Mouse (Mus musculus): ENCODE data around the gene 4930556J24Rik. TPM values are rescaled to one million over a fixed set of nuclear protein-coding genes. Genes with fewer than 3 reads are reported as not detected.

4930556J24Rik gene
- polyA plus RNA-seq, 1 experiment from 2014 or later, result not detected

DNA sequence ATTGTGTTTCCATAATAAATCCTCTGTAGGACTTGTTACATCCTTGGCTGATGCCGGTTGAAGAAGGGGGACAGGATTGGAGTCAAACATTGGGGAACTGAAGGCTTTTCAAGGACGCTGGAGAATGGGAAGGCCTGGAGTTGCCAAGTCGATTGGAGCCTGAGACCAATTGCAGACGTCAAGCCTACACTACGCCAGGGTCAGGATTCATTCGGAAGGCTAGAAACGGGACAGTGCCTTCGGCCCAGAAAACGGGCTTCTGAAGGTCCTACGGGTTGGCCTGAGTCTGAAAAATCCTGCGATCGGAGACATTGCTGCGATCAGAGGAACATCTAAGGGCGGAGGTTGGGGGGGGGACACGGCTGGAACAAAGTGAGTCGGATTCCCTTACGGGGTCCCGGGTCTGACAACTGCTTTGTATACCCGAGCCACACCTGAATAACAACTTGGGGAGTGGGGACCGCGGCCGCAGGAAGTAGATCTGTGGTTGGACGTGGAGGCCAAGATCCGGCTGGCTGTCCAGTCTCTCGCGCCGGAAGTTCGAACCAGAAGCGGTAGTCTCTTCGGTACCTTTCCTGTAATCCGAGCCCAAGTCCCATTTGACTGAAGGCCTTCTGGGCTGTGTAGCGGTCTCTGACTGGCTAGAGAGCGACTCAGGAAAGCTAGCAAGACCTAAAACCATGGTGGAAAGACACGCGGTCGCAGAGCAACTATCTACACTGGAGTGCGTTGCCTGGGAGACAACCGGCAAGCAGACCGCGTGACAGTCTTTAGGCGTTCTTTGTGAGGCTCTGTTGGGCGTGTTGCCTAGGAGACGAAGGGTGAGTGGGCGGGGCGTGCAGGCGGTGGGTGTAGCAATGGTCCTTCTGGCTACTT is 81.9 kb downstream of the 4930556J24Rik start, which contains the start of the genes 4921536K21Rik and Dusp18:
Gene 4921536K21Rik, minus strand, starts transcription at position 693 of the 876 bp plus-strand sequence.
Gene Dusp18, plus strand, starts transcription at position 835 of the 876 bp plus-strand sequence.
- Histone ChIP-seq H3K27ac (ENCODE audit: low read depth, low read length) (peak within 1 kb of the TSS; percentile 50), H3K4me2 (ENCODE audit: low read depth) (peak within 1 kb of the TSS; percentile 45), H3K27me3 (ENCODE audit: control insufficient read depth, insufficient read depth, low read length) (no peaks in the 10 kb centered on the region), H3K4me3 (ENCODE audit: low read depth, low read length) (peak within 1 kb of the TSS; percentile 48), H3K36me3 (ENCODE audit: control insufficient read depth, insufficient read depth, low read length) (no peaks in the 10 kb centered on the region), H3K9ac (ENCODE audit: low read length) (peak within 1 kb of the TSS; percentile 52), H3K9me3 (ENCODE audit: control insufficient read depth, low read length) (no peaks in the 10 kb centered on the region), H3K4me1 (ENCODE audit: control insufficient read depth, insufficient read depth, low read length) (no peaks in the 10 kb centered on the region)
- WGBS, result 2% methylated on average over 46 of the region's 46 CpGs
- ATAC-seq (ENCODE audit: insufficient read depth, low FRiP score, low TSS enrichment), result peak; percentile 96
- peak; percentile 95 for DNase-seq (ENCODE audit: low spot score)

DNA sequence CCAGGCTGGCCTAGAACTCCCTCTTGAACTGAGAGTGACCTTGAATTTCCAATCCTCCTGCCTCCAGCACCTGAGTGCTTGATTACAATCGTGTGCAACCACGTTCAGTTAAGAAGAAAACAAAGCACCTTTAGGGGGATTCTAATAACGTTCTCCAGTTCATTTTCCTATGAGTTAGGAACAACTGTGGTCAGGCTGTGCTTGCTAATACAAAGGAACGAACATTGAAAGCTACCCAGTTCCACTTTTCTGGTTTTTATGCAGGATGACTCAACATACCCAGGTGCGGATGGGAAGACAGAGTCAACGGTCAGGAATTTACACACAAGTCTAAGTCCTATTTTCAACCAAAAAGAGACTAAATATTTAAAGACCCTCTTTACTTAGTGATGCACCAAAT is 82.6 kb downstream of the 4930556J24Rik start:
- ATAC-seq (ENCODE audit: insufficient read depth, low FRiP score, low TSS enrichment) (no peak), DNase-seq (ENCODE audit: low spot score) (no peak)
- H3K4me1 ChIP-seq (ENCODE audit: control insufficient read depth, insufficient read depth, low read length), result no peaks in the 10 kb centered on the region
- peak overlapping the region; percentile 48; the same call in 1 of the 2 replicates for H3K4me3 ChIP-seq (ENCODE audit: low read depth, low read length)
- H3K9me3 ChIP-seq (ENCODE audit: control insufficient read depth, low read length), result no peaks in the 10 kb centered on the region
- H3K27me3 ChIP-seq (ENCODE audit: control insufficient read depth, insufficient read depth, low read length), result no peaks in the 10 kb centered on the region
- H3K36me3 ChIP-seq (ENCODE audit: control insufficient read depth, insufficient read depth, low read length), result no peaks in the 10 kb centered on the region
- no peak overlapping the region for H3K9ac ChIP-seq (ENCODE audit: low read length)
- no peak overlapping the region for H3K4me2 ChIP-seq (ENCODE audit: low read depth)
- WGBS, result 84% methylated on average over 6 of the region's 6 CpGs
- H3K27ac ChIP-seq (ENCODE audit: low read depth, low read length), result no peak overlapping the region

Other genes starting within 250 kb of the 4930556J24Rik start
- 2.4 and 2.5 TPM in 2 replicates for gene Osbp2, start 112.9 kb downstream of the 4930556J24Rik start, polyA plus RNA-seq (2014; fragmentation: Nextera tagmentation; extraction: Ambion mirVana)
- 0.23 and 0.27 TPM in 2 replicates for gene 4921536K21Rik, start 81.7 kb downstream of the 4930556J24Rik start, polyA plus RNA-seq (2014; fragmentation: Nextera tagmentation; extraction: Ambion mirVana)
- gene Dusp18, start 81.5 kb downstream of the 4930556J24Rik start, polyA plus RNA-seq (2014; fragmentation: Nextera tagmentation; extraction: Ambion mirVana), result 20.2 and 21.2 TPM in 2 replicates
- gene Slc35e4, start 62.1 kb downstream of the 4930556J24Rik start, polyA plus RNA-seq (2014; fragmentation: Nextera tagmentation; extraction: Ambion mirVana), result 3.9 and 4.5 TPM in 2 replicates
- gene Tcn2, start 44.6 kb downstream of the 4930556J24Rik start, polyA plus RNA-seq (2014; fragmentation: Nextera tagmentation; extraction: Ambion mirVana), result 31.4 and 31.7 TPM in 2 replicates
- 75.2 and 75.8 TPM in 2 replicates for gene Pes1, start 12.8 kb downstream of the 4930556J24Rik start, polyA plus RNA-seq (2014; fragmentation: Nextera tagmentation; extraction: Ambion mirVana)
- gene Gal3st1, start 6.9 kb upstream of the 4930556J24Rik start, polyA plus RNA-seq (2014; fragmentation: Nextera tagmentation; extraction: Ambion mirVana), result 1.0 and 1.2 TPM in 2 replicates
- not detected in 2 replicates for gene Sec14l4, start 54.7 kb upstream of the 4930556J24Rik start, polyA plus RNA-seq (2014; fragmentation: Nextera tagmentation; extraction: Ambion mirVana)
- gene Sec14l3, start 88.1 kb upstream of the 4930556J24Rik start, polyA plus RNA-seq (2014; fragmentation: Nextera tagmentation; extraction: Ambion mirVana), result not detected in 2 replicates
- gene Mtfp1, start 118.7 kb upstream of the 4930556J24Rik start, polyA plus RNA-seq (2014; fragmentation: Nextera tagmentation; extraction: Ambion mirVana), result 5.9 and 6.7 TPM in 2 replicates
- 2.1 and 2.3 TPM in 2 replicates for gene Sec14l2, start 146.6 kb upstream of the 4930556J24Rik start, polyA plus RNA-seq (2014; fragmentation: Nextera tagmentation; extraction: Ambion mirVana)
- 29.4 and 29.7 TPM in 2 replicates for gene Rnf215, start 158.4 kb upstream of the 4930556J24Rik start, polyA plus RNA-seq (2014; fragmentation: Nextera tagmentation; extraction: Ambion mirVana)
- 3.3 and 4.0 TPM in 2 replicates for gene Ccdc157, start 183.5 kb upstream of the 4930556J24Rik start, polyA plus RNA-seq (2014; fragmentation: Nextera tagmentation; extraction: Ambion mirVana)
- gene Sf3a1, start 183.6 kb upstream of the 4930556J24Rik start, polyA plus RNA-seq (2014; fragmentation: Nextera tagmentation; extraction: Ambion mirVana), result 88.4 and 91.1 TPM in 2 replicates
- gene Tbc1d10a, start 210.0 kb upstream of the 4930556J24Rik start, polyA plus RNA-seq (2014; fragmentation: Nextera tagmentation; extraction: Ambion mirVana), result 20.5 and 22.1 TPM in 2 replicates
- 1.9 and 2.1 TPM in 2 replicates for gene Castor1, start 241.4 kb upstream of the 4930556J24Rik start, polyA plus RNA-seq (2014; fragmentation: Nextera tagmentation; extraction: Ambion mirVana)